ENCODE assay signal across 8 mouse cellular contexts in the genomic region with DNA sequence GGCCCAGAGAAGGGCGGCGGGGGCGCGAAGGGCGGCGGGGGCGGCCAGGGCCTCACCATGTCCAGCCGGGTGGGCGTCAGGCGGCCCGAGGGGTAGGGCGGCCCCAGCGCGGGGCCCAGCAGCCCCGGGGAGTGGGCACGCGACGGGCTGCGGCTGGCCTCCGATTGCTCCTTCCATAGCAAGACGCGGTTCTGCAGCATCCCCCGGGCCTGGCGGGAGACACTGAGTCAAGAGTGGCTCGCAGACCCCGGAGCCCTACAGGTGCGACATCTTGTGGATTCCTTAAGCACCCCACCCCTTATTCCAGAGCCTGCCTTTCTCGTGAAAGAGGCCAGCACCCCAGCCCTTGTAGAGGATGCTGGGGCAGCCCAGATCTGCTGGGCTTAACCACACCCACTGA. TPM values are rescaled to one million over a fixed set of nuclear protein-coding genes. Genes with fewer than 3 reads are reported as not detected.
DNase-seq lines count a peak whose midpoint lies in the region; ATAC-seq and TF ChIP-seq lines count a peak whose summit lies in the region.

No protein-coding gene starts in this region.

- H3K4me2 ChIP-seq in lung, embryonic 16.5 days (ENCODE audit: low read depth, low read length), result peak overlapping the region; percentile 99
- peak overlapping the region; percentile 100 for H3K4me2 ChIP-seq in limb, embryonic 11.5 days (ENCODE audit: low read depth, severe bottlenecking)

- ATAC-seq in lung, embryonic 16.5 days (ENCODE audit: low read depth), result peak; percentile 23; the same call in 1 of the 2 replicates
- ATAC-seq in limb, embryonic 11.5 days (ENCODE audit: insufficient number of reproducible peaks, low FRiP score, low TSS enrichment, low read depth), result peak; percentile 33; the same call in 1 of the 2 replicates

- peaks cover 38% of the 10 kb centered on the region for H3K27me3 ChIP-seq in lung, embryonic 16.5 days (ENCODE audit: control insufficient read depth, insufficient read depth, low read depth, low read length)
- H3K27me3 ChIP-seq in forebrain, embryonic 10.5 days (ENCODE audit: poor library complexity, severe bottlenecking), result peaks cover 73% of the 10 kb centered on the region
- peaks cover 31% of the 10 kb centered on the region for H3K27me3 ChIP-seq in limb, embryonic 11.5 days (ENCODE audit: control insufficient read depth, insufficient read depth, low read length)
- H3K27me3 ChIP-seq in small intestine, adult 2 months (ENCODE audit: control insufficient read depth, insufficient read depth, low read length), result no peaks in the 10 kb centered on the region

- H3K27ac ChIP-seq in lung, embryonic 16.5 days (ENCODE audit: low read length), result no peak overlapping the region
- H3K27ac ChIP-seq in forebrain, embryonic 10.5 days, result peak overlapping the region; percentile 83
- no peak overlapping the region for H3K27ac ChIP-seq in limb, embryonic 11.5 days (replicated peaks; ENCODE audit: low read depth, low read length)
- H3K27ac ChIP-seq in small intestine, adult 2 months (ENCODE audit: insufficient read depth, low read depth, low read length), result no peak overlapping the region

- peak overlapping the region; percentile 64 for H3K4me3 ChIP-seq in lung, embryonic 16.5 days (ENCODE audit: low read length)
- H3K4me3 ChIP-seq in forebrain, embryonic 10.5 days, result peak overlapping the region; percentile 84
- peak overlapping the region; percentile 55 for H3K4me3 ChIP-seq in limb, embryonic 11.5 days (ENCODE audit: low read depth, low read length)
- peak overlapping the region; percentile 0; the same call in 1 of the 2 replicates for H3K4me3 ChIP-seq in small intestine, adult 2 months (ENCODE audit: low read depth, low read length)
- H3K4me3 ChIP-seq in lung, adult 2 months (replicated peaks; ENCODE audit: extremely low read depth, low read depth, low read length), result no peak overlapping the region

- H3K36me3 ChIP-seq in lung, embryonic 16.5 days (ENCODE audit: control insufficient read depth, insufficient read depth, low read length), result no peaks in the 10 kb centered on the region
- no peaks in the 10 kb centered on the region for H3K36me3 ChIP-seq in forebrain, embryonic 10.5 days (replicated peaks)
- H3K36me3 ChIP-seq in limb, embryonic 11.5 days (ENCODE audit: control insufficient read depth, insufficient read depth, low read length), result no peaks in the 10 kb centered on the region
- H3K36me3 ChIP-seq in small intestine, adult 2 months (ENCODE audit: control insufficient read depth, insufficient read depth, low read length), result peaks cover 79% of the 10 kb centered on the region

- TF ChIP-seq POLR2A in small intestine, adult 2 months (IDR thresholded peaks at IDR 0.05; ENCODE audit: low read depth, low read length), result no peak
- no peak for TF ChIP-seq POLR2A in lung, adult 2 months (IDR thresholded peaks at IDR 0.05; ENCODE audit: borderline replicate concordance, extremely low read depth, low read depth, low read length)

- DNase-seq in lung, postnatal 14 days, result no peak
- DNase-seq in forebrain, embryonic 10.5 days (ENCODE audit: extremely low spot score, low spot score), result peak; percentile 36
- peak; percentile 68 for DNase-seq in limb, embryonic 11.5 days (ENCODE audit: low spot score)
- DNase-seq in urinary bladder, postnatal 14 days (ENCODE audit: low spot score), result no peak
- DNase-seq in lung, adult 2 months, result no peak
- DNase-seq in adrenal gland, adult 8-10 months, result no peak

- H3K9ac ChIP-seq in lung, embryonic 16.5 days (ENCODE audit: low read length), result peak overlapping the region; percentile 69
- peak overlapping the region; percentile 61 for H3K9ac ChIP-seq in limb, embryonic 11.5 days (ENCODE audit: low read length)

- peaks cover 17% of the 10 kb centered on the region for H3K4me1 ChIP-seq in lung, embryonic 16.5 days (replicated peaks; ENCODE audit: control insufficient read depth, insufficient read depth, low read length)
- H3K4me1 ChIP-seq in forebrain, embryonic 10.5 days, result peaks cover 28% of the 10 kb centered on the region
- H3K4me1 ChIP-seq in limb, embryonic 11.5 days (ENCODE audit: control insufficient read depth, insufficient read depth, low read length), result peaks cover 7% of the 10 kb centered on the region; the same call in 1 of the 2 replicates
- H3K4me1 ChIP-seq in small intestine, adult 2 months (ENCODE audit: control insufficient read depth, insufficient read depth, insufficient read length, low read length), result peaks cover 16% of the 10 kb centered on the region
- peaks cover 2% of the 10 kb centered on the region; the same call in 1 of the 2 replicates for H3K4me1 ChIP-seq in lung, adult 2 months (ENCODE audit: control insufficient read depth, insufficient read depth, low read length)

- no peaks in the 10 kb centered on the region for H3K9me3 ChIP-seq in lung, embryonic 16.5 days (ENCODE audit: control insufficient read depth, low read length)
- no peaks in the 10 kb centered on the region for H3K9me3 ChIP-seq in forebrain, embryonic 10.5 days
- H3K9me3 ChIP-seq in limb, embryonic 11.5 days (ENCODE audit: control insufficient read depth, low read length), result no peaks in the 10 kb centered on the region

- no peak for TF ChIP-seq CTCF in small intestine, adult 2 months (IDR thresholded peaks at IDR 0.05; ENCODE audit: extremely low read depth, insufficient read length, insufficient replicate concordance, low read depth, low read length)
- TF ChIP-seq CTCF in lung, adult 2 months (IDR thresholded peaks at IDR 0.05; ENCODE audit: insufficient read depth, low read length), result no peak

- WGBS in lung, embryonic 16.5 days, result 1% methylated on average over 18 of the region's 28 CpGs
- under 1% methylated on average over 18 of the region's 28 CpGs for WGBS in forebrain, embryonic 10.5 days
- WGBS in limb, embryonic 11.5 days, result under 1% methylated on average over 28 of the region's 28 CpGs
- WGBS in small intestine, adult 2 months, result 61% methylated on average over 28 of the region's 28 CpGs
- 4% methylated on average over 22 of the region's 28 CpGs for WGBS in lung, adult 2 months

RNA-seq across cellular contexts. Expression of gene Slc16a8, which starts 7.2 kb away (rescaled TPM):
- 0.13 and 0.19 TPM in 2 replicates for polyA plus RNA-seq in lung, embryonic 16.5 days (2015; fragmentation: Nextera tagmentation; extraction: Ambion mirVana)
- 0.15 TPM in 1 of 2 replicates, not detected in the other for polyA plus RNA-seq in forebrain, embryonic 10.5 days (2016; fragmentation: Nextera tagmentation; extraction: Ambion mirVana)
- polyA plus RNA-seq in limb, embryonic 11.5 days (2014; fragmentation: Nextera tagmentation; extraction: Ambion mirVana), result not detected in 2 replicates
- polyA plus RNA-seq in small intestine, adult 2 months (2012; rRNA removed), result 0.75 and 2.6 TPM in 2 replicates
- 0.37 and 0.52 TPM in 2 replicates for polyA plus RNA-seq in lung, adult 2 months (2012; rRNA removed)
- total RNA-seq in adrenal gland, adult 8-10 months (2022), result not detected

RNA-seq across cellular contexts. Expression of gene Baiap2l2, which starts 23.6 kb away (rescaled TPM):
- 4.1 and 6.2 TPM in 2 replicates for polyA plus RNA-seq in lung, embryonic 16.5 days (2015; fragmentation: Nextera tagmentation; extraction: Ambion mirVana)
- polyA plus RNA-seq in forebrain, embryonic 10.5 days (2016; fragmentation: Nextera tagmentation; extraction: Ambion mirVana), result 1.6 and 2.2 TPM in 2 replicates
- 0.88 and 3.3 TPM in 2 replicates for polyA plus RNA-seq in limb, embryonic 11.5 days (2014; fragmentation: Nextera tagmentation; extraction: Ambion mirVana)
- 139 and 542 TPM in 2 replicates for polyA plus RNA-seq in small intestine, adult 2 months (2012; rRNA removed)
- 2.1 and 2.6 TPM in 2 replicates for polyA plus RNA-seq in lung, adult 2 months (2012; rRNA removed)
- 1 to 10 TPM in 1 of 4 experiments, under 1 TPM in 1, not detected in 2; 0.35 to 1.6 TPM for total RNA-seq in adrenal gland, adult 8-10 months (2022)

RNA-seq across cellular contexts. Expression of gene Gm49486, which starts 32.6 kb away (rescaled TPM):
- polyA plus RNA-seq in lung, embryonic 16.5 days (2015; fragmentation: Nextera tagmentation; extraction: Ambion mirVana), result 0.28 and 0.67 TPM in 2 replicates
- 0.14 and 0.52 TPM in 2 replicates for polyA plus RNA-seq in forebrain, embryonic 10.5 days (2016; fragmentation: Nextera tagmentation; extraction: Ambion mirVana)
- polyA plus RNA-seq in limb, embryonic 11.5 days (2014; fragmentation: Nextera tagmentation; extraction: Ambion mirVana), result 0.43 and 0.47 TPM in 2 replicates
- polyA plus RNA-seq in small intestine, adult 2 months (2012; rRNA removed), result 0.05 and 0.08 TPM in 2 replicates
- polyA plus RNA-seq in lung, adult 2 months (2012; rRNA removed), result 0.11 and 0.22 TPM in 2 replicates
- not detected for total RNA-seq in adrenal gland, adult 8-10 months (2022)

RNA-seq across cellular contexts. Expression of gene Pick1, which starts 32.8 kb away (rescaled TPM):
- polyA plus RNA-seq in lung, embryonic 16.5 days (2015; fragmentation: Nextera tagmentation; extraction: Ambion mirVana), result 41.2 and 48.4 TPM in 2 replicates
- polyA plus RNA-seq in forebrain, embryonic 10.5 days (2016; fragmentation: Nextera tagmentation; extraction: Ambion mirVana), result 47.8 and 50.5 TPM in 2 replicates
- 23.6 and 25.0 TPM in 2 replicates for polyA plus RNA-seq in limb, embryonic 11.5 days (2014; fragmentation: Nextera tagmentation; extraction: Ambion mirVana)
- polyA plus RNA-seq in small intestine, adult 2 months (2012; rRNA removed), result 20.8 and 27.9 TPM in 2 replicates
- polyA plus RNA-seq in lung, adult 2 months (2012; rRNA removed), result 21.2 and 25.9 TPM in 2 replicates
- 10 to 100 TPM; 18.1 to 38.0 (median 23.4) TPM for total RNA-seq in adrenal gland, adult 8-10 months (2022)

Comparison
In these comparisons a context has a peak if more than half of its experiments do, and no peak if none do; other contexts are left out.
1. DNase-seq: peak in forebrain, embryonic 10.5 days (single experiment) and limb, embryonic 11.5 days (single experiment); none in lung, postnatal 14 days (single experiment), urinary bladder, postnatal 14 days (single experiment), lung, adult 2 months (single experiment) and adrenal gland, adult 8-10 months (single experiment).
2. RNA of gene Baiap2l2, which starts 23.6 kb away (polyA plus RNA-seq): 139 to 542 TPM in small intestine, adult 2 months; 4.1 to 6.2 TPM in lung, embryonic 16.5 days, 1.6 to 2.2 TPM in forebrain, embryonic 10.5 days, 2.1 to 2.6 TPM in lung, adult 2 months and 0.88 to 3.3 TPM in limb, embryonic 11.5 days; every median in the first group is over 10 times any median in the second.